16 mouse cellular contexts compared by ENCODE assay signal in genomic region chr4:137540356-137540755, GRCm38 (mm10). TPM values are rescaled to one million over a fixed set of nuclear protein-coding genes. Genes with fewer than 3 reads are reported as not detected.
DNase-seq lines count a peak whose midpoint lies in the region; ATAC-seq and TF ChIP-seq lines count a peak whose summit lies in the region.
"Had no signal": no experiment of that assay in that cellular context is flagged by ENCODE, and none has a peak within 500 bp of the region (broad histone marks: within the 10 kb centered on the region; RNA-seq: fewer than 3 reads in every experiment).

No protein-coding gene starts in this region.

- no peak overlapping the region for H3K4me3 ChIP-seq in liver, embryonic 14.5 days (ENCODE audit: insufficient read depth in 1 of 2, low read depth in 2 of 2, low read length in 2 of 2)
- no peak overlapping the region for H3K4me3 ChIP-seq in liver, embryonic 11.5 days (ENCODE audit: low read depth, low read length)
- no peak overlapping the region for H3K4me3 ChIP-seq in liver, embryonic 16.5 days (ENCODE audit: low read depth, low read length)
- H3K4me3 ChIP-seq: limb, embryonic 12.5 days; megakaryocyte, embryonic 14.5 days; neural tube, embryonic 12.5 days had no signal

- no peak overlapping the region for H3K9ac ChIP-seq in liver, embryonic 14.5 days (replicated peaks)
- H3K9ac ChIP-seq in liver, embryonic 11.5 days (ENCODE audit: low read depth, low read length): no peak overlapping the region
- no peak overlapping the region for H3K9ac ChIP-seq in liver, embryonic 16.5 days (ENCODE audit: low read depth, low read length)
- H3K9ac ChIP-seq: limb, embryonic 12.5 days; neural tube, embryonic 12.5 days had no signal

- no peak for TF ChIP-seq CTCF in liver, embryonic 14.5 days (IDR thresholded peaks at IDR 0.05; ENCODE audit: low read depth)

- no peak overlapping the region for H3K4me2 ChIP-seq in liver, embryonic 14.5 days (ENCODE audit: low read depth)
- H3K4me2 ChIP-seq in liver, embryonic 11.5 days: no peak overlapping the region
- H3K4me2 ChIP-seq in liver, embryonic 16.5 days (ENCODE audit: low read depth, low read length): no peak overlapping the region
- H3K4me2 ChIP-seq: limb, embryonic 12.5 days; neural tube, embryonic 12.5 days had no signal

- WGBS in liver, embryonic 14.5 days (ENCODE audit: insufficient replicate concordance): 55% methylated on average over 14 of the region's 14 CpGs
- WGBS in liver, embryonic 11.5 days: 82% methylated on average over 14 of the region's 14 CpGs
- 59% methylated on average over 14 of the region's 14 CpGs for WGBS in liver, embryonic 16.5 days (ENCODE audit: insufficient replicate concordance)

- no peak for TF ChIP-seq EP300 in liver, embryonic 14.5 days (IDR thresholded peaks at IDR 0.05; ENCODE audit: low read depth)

- no peaks in the 10 kb centered on the region for H3K36me3 ChIP-seq in liver, embryonic 14.5 days (replicated peaks; ENCODE audit: control insufficient read depth, insufficient read depth, low read depth)
- peaks cover 22% of the 10 kb centered on the region for H3K36me3 ChIP-seq in liver, embryonic 11.5 days (ENCODE audit: control insufficient read depth, insufficient read depth, low read length)
- H3K36me3 ChIP-seq in liver, embryonic 16.5 days (ENCODE audit: control insufficient read depth, insufficient read depth): no peaks in the 10 kb centered on the region; the same call in 1 of the 2 replicates

- intact Hi-C loops in heart, postnatal 36 days (cut with DNase I): no loop called here

- H3K27ac ChIP-seq in liver, embryonic 14.5 days: no peak overlapping the region
- no peak overlapping the region for H3K27ac ChIP-seq in liver, embryonic 11.5 days (ENCODE audit: low read depth, low read length)
- no peak overlapping the region for H3K27ac ChIP-seq in liver, embryonic 16.5 days (ENCODE audit: low read length)
- H3K27ac ChIP-seq: limb, embryonic 12.5 days; neural tube, embryonic 12.5 days had no signal

- 0 out of 2 replicates have a peak, but pooled peaks have one; percentile 8 for ATAC-seq in liver, embryonic 14.5 days (ENCODE audit: insufficient read depth)
- no peak for ATAC-seq in liver, embryonic 11.5 days (replicated peaks; ENCODE audit: low FRiP score)
- ATAC-seq in liver, embryonic 16.5 days (ENCODE audit: low read depth): peak; percentile 64

- H3K4me1 ChIP-seq in liver, embryonic 14.5 days (replicated peaks; ENCODE audit: control insufficient read depth in 2 of 2, insufficient read depth in 2 of 2, low read length in 1 of 2): no peaks in the 10 kb centered on the region
- no peaks in the 10 kb centered on the region for H3K4me1 ChIP-seq in liver, embryonic 11.5 days (replicated peaks; ENCODE audit: control insufficient read depth, insufficient read depth, low read length)
- H3K4me1 ChIP-seq in liver, embryonic 16.5 days (ENCODE audit: control insufficient read depth, low read depth, low read length): no peaks in the 10 kb centered on the region; the same call in 1 of the 2 replicates
- H3K4me1 ChIP-seq: limb, embryonic 12.5 days; neural tube, embryonic 12.5 days had no signal

- DNase-seq in liver, embryonic 14.5 days (ENCODE audit: low read depth in 3 of 3, low spot score in 3 of 3): no peak
- DNase-seq in liver, embryonic 11.5 days (ENCODE audit: low spot score): no peak
- DNase-seq in NIH3T3 (ENCODE audit: low read depth): peak; percentile 7
- peak; percentile 29 to 34 for DNase-seq in heart, postnatal 36 days
- no peak for DNase-seq in frontal cortex, postnatal 36 days (ENCODE audit: low spot score in 2 of 2)
- DNase-seq in layer of hippocampus, adult 9-10 months (ENCODE audit: low spot score): no peak
- DNase-seq: cerebellum, adult 11 months; right cerebral cortex, postnatal 4 days; thymus, adult 2 months had no signal

- H3K27me3 ChIP-seq in liver, embryonic 14.5 days (ENCODE audit: control insufficient read depth, insufficient read depth, low read length): no peaks in the 10 kb centered on the region
- no peaks in the 10 kb centered on the region for H3K27me3 ChIP-seq in liver, embryonic 11.5 days (replicated peaks; ENCODE audit: control insufficient read depth, insufficient read depth, low read length)
- H3K27me3 ChIP-seq in liver, embryonic 16.5 days (ENCODE audit: control insufficient read depth, insufficient read depth, low read depth, low read length): no peaks in the 10 kb centered on the region
- H3K27me3 ChIP-seq: limb, embryonic 12.5 days; neural tube, embryonic 12.5 days had no signal

- H3K9me3 ChIP-seq in liver, embryonic 14.5 days (ENCODE audit: control insufficient read depth, low read length): no peaks in the 10 kb centered on the region
- H3K9me3 ChIP-seq in liver, embryonic 11.5 days (ENCODE audit: control insufficient read depth, low read length): no peaks in the 10 kb centered on the region
- H3K9me3 ChIP-seq in liver, embryonic 16.5 days (replicated peaks; ENCODE audit: control insufficient read depth, low read length): no peaks in the 10 kb centered on the region
- H3K9me3 ChIP-seq: limb, embryonic 12.5 days; megakaryocyte, embryonic 14.5 days; neural tube, embryonic 12.5 days had no signal

RNA-seq across cellular contexts. Expression of gene Ldlrad2, which starts 34.0 kb away (rescaled TPM):
- not detected in 2 replicates for polyA plus RNA-seq in liver, embryonic 14.5 days (2012; rRNA removed)
- not detected in 2 replicates for polyA plus RNA-seq in liver, embryonic 14.5 days (2014; fragmentation: Nextera tagmentation; extraction: Ambion mirVana)
- not detected in 2 replicates for polyA plus RNA-seq in liver, embryonic 11.5 days (2014; fragmentation: Nextera tagmentation; extraction: Ambion mirVana)
- total RNA-seq in heart, postnatal 36 days (2021): not detected
- not detected in 2 replicates for polyA plus RNA-seq in liver, embryonic 16.5 days (2015; fragmentation: Nextera tagmentation; extraction: Ambion mirVana)
- total RNA-seq: hematopoietic stem cell, adult 5-6 weeks; layer of hippocampus, adult 8-10 months had no signal
- polyA plus RNA-seq: embryonic facial prominence, embryonic 11.5 days; limb, embryonic 12.5 days; neural tube, embryonic 12.5 days; thymus, adult 2 months had no signal

RNA-seq across cellular contexts. Expression of gene Usp48, which starts 53.2 kb away (rescaled TPM):
- polyA plus RNA-seq in liver, embryonic 14.5 days (2012; rRNA removed): 20.2 and 27.4 TPM in 2 replicates
- 25.9 and 29.6 TPM in 2 replicates for polyA plus RNA-seq in liver, embryonic 14.5 days (2014; fragmentation: Nextera tagmentation; extraction: Ambion mirVana)
- 65.7 and 70.3 TPM in 2 replicates for polyA plus RNA-seq in liver, embryonic 11.5 days (2014; fragmentation: Nextera tagmentation; extraction: Ambion mirVana)
- 10 to 100 TPM; 30.0 to 36.3 TPM for total RNA-seq in heart, postnatal 36 days (2021)
- 26.3 and 27.1 TPM in 2 replicates for polyA plus RNA-seq in liver, embryonic 16.5 days (2015; fragmentation: Nextera tagmentation; extraction: Ambion mirVana)

Comparison
In these comparisons a context has a peak if more than half of its experiments do, and no peak if none do; other contexts are left out.
1. DNase-seq: peak in NIH3T3 (single experiment) and heart, postnatal 36 days (2 of 2); none in liver, embryonic 14.5 days (0 of 3), liver, embryonic 11.5 days (single experiment), frontal cortex, postnatal 36 days (0 of 2) and layer of hippocampus, adult 9-10 months (single experiment).